Mouse (Mus musculus) hindbrain, embryonic 10.5 days (tissue): ENCODE measurements around the gene Mxd1. TPM values are rescaled to one million over a fixed set of nuclear protein-coding genes. Genes with fewer than 3 reads are reported as not detected.

Experiments
- DNase-seq: peaks from one replicate; pipeline ENCODE4 v3.0.0-alpha.2; 2017; ENCODE audit warnings: low spot score
- H3K27ac ChIP-seq: fragments of 300-500 bp; sonication (generic); 2 replicates; pipeline ENCODE4 v1.5.1; 2016; ENCODE audit warnings: mild to moderate bottlenecking, moderate library complexity
- H3K27me3 ChIP-seq: fragments of 300-500 bp; sonication (generic); 2 replicates; pipeline ENCODE4 v1.6.1; 2016; ENCODE audit warnings: mild to moderate bottlenecking; ENCODE audit not compliant: poor library complexity, insufficient read depth, severe bottlenecking
- H3K36me3 ChIP-seq: fragments of 300-500 bp; sonication (generic); 2 replicates; pipeline ENCODE4 v1.6.1; 2016; ENCODE audit warnings: mild to moderate bottlenecking, moderate library complexity
- H3K4me1 ChIP-seq: fragments of 300-500 bp; sonication (generic); replicated peaks from 2 replicates; pipeline ENCODE4 v1.6.1; 2016; ENCODE audit warnings: mild to moderate bottlenecking
- H3K4me3 ChIP-seq: fragments of 300-500 bp; sonication (generic); 2 replicates; pipeline ENCODE4 v1.5.1; 2016; ENCODE audit warnings: mild to moderate bottlenecking, moderate library complexity
- H3K9me3 ChIP-seq: fragments of 300-500 bp; sonication (generic); 2 replicates; pipeline ENCODE4 v1.6.1; 2016; ENCODE audit warnings: mild to moderate bottlenecking, moderate library complexity
- WGBS: fragments of 180-500 bp; shearing (Covaris S2); methylation state at CpG from one replicate; pipeline ENCODE4 v1.1.7; 2016; 5-methylcytosine and 5-hydroxymethylcytosine counted together
- polyA plus RNA-seq: library from polyadenylated mRNA; unstranded; fragments of >200 nt; fragmentation: Nextera tagmentation; extraction: Ambion mirVana; gene quantifications from 2 replicates; pipeline ENCODE4 v1.2.1, GENCODE M21; 2016

The Mxd1 gene
- polyA plus RNA-seq, 1 experiment from 2014 or later: 22.2 TPM

GRCm38 (mm10) chr6:86640776-86641175 is 28.2 kb downstream of the Mxd1 start:
- H3K4me3 ChIP-seq: no peak overlapping the region
- DNase-seq: no peak
- no peaks in the 10 kb centered on the region for H3K36me3 ChIP-seq
- no peaks in the 10 kb centered on the region for H3K4me1 ChIP-seq
- H3K9me3 ChIP-seq: no peaks in the 10 kb centered on the region
- H3K27ac ChIP-seq: peak overlapping the region; percentile 8; the same call in 1 of the 2 replicates
- no peaks in the 10 kb centered on the region for H3K27me3 ChIP-seq
- 87% methylated on average over 8 of the region's 8 CpGs for WGBS

- H3K4me3 ChIP-seq: no peak overlapping the region
- no peak overlapping the region; the same call in 1 of the 2 replicates for H3K27ac ChIP-seq
- DNase-seq: no peak
- H3K4me1 ChIP-seq: no peaks in the 10 kb centered on the region
- H3K27me3 ChIP-seq: no peaks in the 10 kb centered on the region
- H3K9me3 ChIP-seq: no peaks in the 10 kb centered on the region
- no peaks in the 10 kb centered on the region for H3K36me3 ChIP-seq
- 81% methylated on average over 3 of the region's 3 CpGs for WGBS
Observed at GRCm38 (mm10) chr6:86640161-86640560, 28.8 kb downstream of the Mxd1 start.

- no peaks in the 10 kb centered on the region for H3K27me3 ChIP-seq
- H3K4me1 ChIP-seq: no peaks in the 10 kb centered on the region
- no peaks in the 10 kb centered on the region for H3K9me3 ChIP-seq
- no peaks in the 10 kb centered on the region for H3K36me3 ChIP-seq
- WGBS: 84% methylated on average over 18 of the region's 18 CpGs
- 0 out of 2 replicates have a peak overlapping the region, but pooled peaks have one; percentile 12 for H3K27ac ChIP-seq
- no peak for DNase-seq
- H3K4me3 ChIP-seq: no peak overlapping the region
Observed at GRCm38 (mm10) chr6:86639180-86640160, 29.5 kb downstream of the Mxd1 start.

GRCm38 (mm10) chr6:86638434-86638833 is 30.5 kb downstream of the Mxd1 start:
- Histone ChIP-seq H3K27ac (no peak overlapping the region), H3K27me3 (no peaks in the 10 kb centered on the region), H3K4me1 (no peaks in the 10 kb centered on the region), H3K4me3 (no peak overlapping the region), H3K9me3 (no peaks in the 10 kb centered on the region), H3K36me3 (no peaks in the 10 kb centered on the region)
- WGBS: 31% methylated on average over 2 of the region's 2 CpGs
- DNase-seq: no peak

- H3K4me3 ChIP-seq: no peak overlapping the region
- no peaks in the 10 kb centered on the region for H3K9me3 ChIP-seq
- no peaks in the 10 kb centered on the region for H3K36me3 ChIP-seq
- H3K27ac ChIP-seq: no peak overlapping the region
- no peaks in the 10 kb centered on the region for H3K27me3 ChIP-seq
- 80% methylated on average over 2 of the region's 2 CpGs for WGBS
- H3K4me1 ChIP-seq: no peaks in the 10 kb centered on the region
- DNase-seq: no peak
Observed at GRCm38 (mm10) chr6:86637860-86638259, 31.1 kb downstream of the Mxd1 start.

GRCm38 (mm10) chr6:86637171-86637835 is 31.7 kb downstream of the Mxd1 start:
- 75% methylated on average over 4 of the region's 4 CpGs for WGBS
- Histone ChIP-seq H3K36me3 (no peaks in the 10 kb centered on the region), H3K4me3 (no peak overlapping the region), H3K4me1 (no peaks in the 10 kb centered on the region), H3K27ac (no peak overlapping the region), H3K9me3 (no peaks in the 10 kb centered on the region), H3K27me3 (no peaks in the 10 kb centered on the region)
- DNase-seq: no peak

GRCm38 (mm10) chr6:86636495-86636894 is 32.5 kb downstream of the Mxd1 start:
- Histone ChIP-seq H3K4me1 (no peaks in the 10 kb centered on the region), H3K27ac (no peak overlapping the region), H3K27me3 (no peaks in the 10 kb centered on the region), H3K9me3 (no peaks in the 10 kb centered on the region), H3K4me3 (no peak overlapping the region), H3K36me3 (no peaks in the 10 kb centered on the region)
- 70% methylated on average over 2 of the region's 2 CpGs for WGBS
- DNase-seq: no peak

GRCm38 (mm10) chr6:86630141-86630540 is 38.8 kb downstream of the Mxd1 start:
- no peaks in the 10 kb centered on the region for H3K27me3 ChIP-seq
- WGBS: 79% methylated on average over 3 of the region's 3 CpGs
- H3K4me3 ChIP-seq: no peak overlapping the region
- no peaks in the 10 kb centered on the region for H3K36me3 ChIP-seq
- H3K27ac ChIP-seq: no peak overlapping the region
- peaks cover 4% of the 10 kb centered on the region; the same call in 1 of the 2 replicates for H3K4me1 ChIP-seq
- DNase-seq: no peak
- no peaks in the 10 kb centered on the region for H3K9me3 ChIP-seq

- DNase-seq: no peak
- 42% methylated on average over 10 of the region's 10 CpGs for WGBS
- no peaks in the 10 kb centered on the region for H3K36me3 ChIP-seq
- H3K9me3 ChIP-seq: no peaks in the 10 kb centered on the region
- H3K27ac ChIP-seq: no peak within 1 kb of the TSS
- H3K27me3 ChIP-seq: no peaks in the 10 kb centered on the region
- H3K4me3 ChIP-seq: no peak within 1 kb of the TSS
- H3K4me1 ChIP-seq: peaks cover 6% of the 10 kb centered on the region; the same call in 1 of the 2 replicates
Observed at GRCm38 (mm10) chr6:86627946-86628345, 41.0 kb downstream of the Mxd1 start, which contains the start of gene Asprv1. Gene Asprv1 (plus strand): TSS chr6:86628164.

GRCm38 (mm10) chr6:86624074-86625030 is 44.6 kb downstream of the Mxd1 start:
- Histone ChIP-seq H3K36me3 (no peaks in the 10 kb centered on the region), H3K9me3 (no peaks in the 10 kb centered on the region), H3K4me3 (no peak overlapping the region), H3K27me3 (no peaks in the 10 kb centered on the region), H3K4me1 (peaks cover 6% of the 10 kb centered on the region; the same call in 1 of the 2 replicates), H3K27ac (no peak overlapping the region)
- 73% methylated on average over 18 of the region's 18 CpGs for WGBS
- DNase-seq: no peak

- no peaks in the 10 kb centered on the region for H3K27me3 ChIP-seq
- peaks cover 6% of the 10 kb centered on the region; the same call in 1 of the 2 replicates for H3K4me1 ChIP-seq
- H3K9me3 ChIP-seq: no peaks in the 10 kb centered on the region
- no peaks in the 10 kb centered on the region for H3K36me3 ChIP-seq
- H3K4me3 ChIP-seq: no peak overlapping the region
- H3K27ac ChIP-seq: no peak overlapping the region
- DNase-seq: no peak
- 83% methylated on average over 4 of the region's 4 CpGs for WGBS
Observed at GRCm38 (mm10) chr6:86623201-86623600, 45.8 kb downstream of the Mxd1 start.

- no peaks in the 10 kb centered on the region for H3K36me3 ChIP-seq
- no peak for DNase-seq
- no peaks in the 10 kb centered on the region; the same call in 1 of the 2 replicates for H3K4me1 ChIP-seq
- H3K27ac ChIP-seq: no peak overlapping the region
- H3K27me3 ChIP-seq: no peaks in the 10 kb centered on the region
- no peak overlapping the region for H3K4me3 ChIP-seq
- H3K9me3 ChIP-seq: no peaks in the 10 kb centered on the region
- 89% methylated on average over 4 of the region's 4 CpGs for WGBS
Observed at GRCm38 (mm10) chr6:86615301-86615700, 53.7 kb downstream of the Mxd1 start.
